Comparison of ENCODE assay signal across 8 mouse cellular contexts in the genomic region with DNA sequence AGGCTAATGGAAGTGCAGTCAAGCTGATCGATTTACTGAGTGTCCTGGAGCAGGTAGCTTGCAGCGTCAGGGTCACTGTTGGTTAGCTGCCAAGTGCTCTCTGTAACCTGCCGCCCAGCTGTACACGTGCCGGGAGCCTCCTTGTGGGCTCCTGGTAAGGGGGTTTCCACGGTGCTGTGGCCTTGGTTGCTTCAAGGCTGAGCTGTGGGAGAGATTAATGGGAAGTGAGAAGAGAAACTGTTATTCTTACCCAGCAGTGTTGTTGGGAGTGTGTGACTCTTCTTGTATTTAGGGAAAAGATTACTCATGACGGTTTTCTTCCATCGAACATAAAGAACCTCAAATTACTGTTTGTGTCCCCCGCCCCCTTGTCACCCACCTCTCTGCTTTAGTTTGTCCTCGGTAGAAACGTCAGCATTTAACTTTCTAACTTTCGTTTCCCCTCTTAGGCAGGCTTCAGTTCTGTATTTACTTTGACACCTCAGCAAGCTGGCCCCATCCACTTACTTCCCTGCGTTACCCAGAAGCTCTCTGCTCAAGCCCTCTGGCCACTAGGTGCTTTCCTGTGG.
A peak's percentile ranks its signal among the peaks of the same experiment; 100 is the strongest.
DNase-seq lines count a peak whose midpoint lies in the region; ATAC-seq and TF ChIP-seq lines count a peak whose summit lies in the region.

No protein-coding gene starts in this region.

- H3K4me2 ChIP-seq in midbrain, embryonic 15.5 days, result no peak overlapping the region
- H3K4me2 ChIP-seq in midbrain, embryonic 13.5 days (replicated peaks), result no peak overlapping the region
- H3K4me2 ChIP-seq in kidney, embryonic 16.5 days (replicated peaks; ENCODE audit: low read depth, low read length), result peak overlapping the region; percentile 6; the same call in 1 of the 2 replicates

- intact Hi-C loops in heart, postnatal 14 days (cut with DNase I), result no loop called here
- intact Hi-C loops in gastrocnemius, postnatal 36 days (cut with DNase I), result no loop called here

- TF ChIP-seq POLR2A in bone marrow macrophage, adult 2 months (IDR thresholded peaks at IDR 0.05; ENCODE audit: borderline replicate concordance, low read depth, low read length), result no peak
- no peak for TF ChIP-seq POLR2A in olfactory bulb, adult 2 months (IDR thresholded peaks at IDR 0.05; ENCODE audit: insufficient read depth, low read depth, low read length)

- no peak overlapping the region for H3K27ac ChIP-seq in midbrain, embryonic 15.5 days
- H3K27ac ChIP-seq in midbrain, embryonic 13.5 days, result no peak overlapping the region
- H3K27ac ChIP-seq in bone marrow macrophage, adult 2 months (ENCODE audit: insufficient read depth, low read depth, low read length), result peak overlapping the region; percentile 67
- H3K27ac ChIP-seq in kidney, embryonic 16.5 days (ENCODE audit: low read length), result 0 out of 2 replicates have a peak overlapping the region, but pooled peaks have one; percentile 27
- peak overlapping the region; percentile 58 for H3K27ac ChIP-seq in olfactory bulb, adult 2 months (ENCODE audit: insufficient read depth, low read depth, low read length)

- H3K27me3 ChIP-seq in midbrain, embryonic 15.5 days (replicated peaks), result no peaks in the 10 kb centered on the region
- H3K27me3 ChIP-seq in midbrain, embryonic 13.5 days, result no peaks in the 10 kb centered on the region
- no peaks in the 10 kb centered on the region for H3K27me3 ChIP-seq in kidney, embryonic 16.5 days (ENCODE audit: insufficient read depth, low read length)

- WGBS in midbrain, embryonic 15.5 days, result 77% methylated on average over 13 of the region's 13 CpGs
- WGBS in midbrain, embryonic 13.5 days, result 84% methylated on average over 13 of the region's 13 CpGs
- WGBS in kidney, embryonic 16.5 days, result 15% methylated on average over 13 of the region's 13 CpGs
- 37% methylated on average over 13 of the region's 13 CpGs for WGBS in olfactory bulb, adult 2 months

- no peaks in the 10 kb centered on the region for H3K9me3 ChIP-seq in midbrain, embryonic 15.5 days
- H3K9me3 ChIP-seq in midbrain, embryonic 13.5 days, result no peaks in the 10 kb centered on the region
- no peaks in the 10 kb centered on the region for H3K9me3 ChIP-seq in kidney, embryonic 16.5 days (ENCODE audit: low read length)

- no peaks in the 10 kb centered on the region for H3K36me3 ChIP-seq in midbrain, embryonic 15.5 days (replicated peaks)
- H3K36me3 ChIP-seq in midbrain, embryonic 13.5 days, result peaks cover 6% of the 10 kb centered on the region; the same call in 1 of the 2 replicates
- no peaks in the 10 kb centered on the region for H3K36me3 ChIP-seq in kidney, embryonic 16.5 days (ENCODE audit: insufficient read depth, low read length)

- no peak overlapping the region for H3K4me3 ChIP-seq in midbrain, embryonic 15.5 days
- H3K4me3 ChIP-seq in midbrain, embryonic 13.5 days (replicated peaks), result no peak overlapping the region
- H3K4me3 ChIP-seq in bone marrow macrophage, adult 2 months (ENCODE audit: insufficient read depth, low read length), result peak overlapping the region; percentile 31
- no peak overlapping the region for H3K4me3 ChIP-seq in kidney, embryonic 16.5 days (ENCODE audit: low read length)
- no peak overlapping the region for H3K4me3 ChIP-seq in olfactory bulb, adult 2 months (ENCODE audit: insufficient read depth, low read depth, low read length)

- H3K4me1 ChIP-seq in midbrain, embryonic 15.5 days, result peaks cover 14% of the 10 kb centered on the region
- H3K4me1 ChIP-seq in midbrain, embryonic 13.5 days (replicated peaks), result peaks cover 14% of the 10 kb centered on the region
- peaks cover 20% of the 10 kb centered on the region for H3K4me1 ChIP-seq in bone marrow macrophage, adult 2 months (ENCODE audit: control insufficient read depth, insufficient read depth, low read length)
- H3K4me1 ChIP-seq in kidney, embryonic 16.5 days (ENCODE audit: insufficient read depth, low read length), result peaks cover 40% of the 10 kb centered on the region
- peaks cover 11% of the 10 kb centered on the region for H3K4me1 ChIP-seq in olfactory bulb, adult 2 months (ENCODE audit: control insufficient read depth, insufficient read depth, low read length)

- DNase-seq in heart, postnatal 14 days, result no peak
- DNase-seq in layer of hippocampus, adult 8-10 months (ENCODE audit: low spot score in 2 of 2), result no peak
- DNase-seq in gastrocnemius, postnatal 36 days, result no peak

- no peak overlapping the region for H3K9ac ChIP-seq in midbrain, embryonic 15.5 days
- H3K9ac ChIP-seq in midbrain, embryonic 13.5 days (replicated peaks), result no peak overlapping the region
- no peak overlapping the region for H3K9ac ChIP-seq in kidney, embryonic 16.5 days (replicated peaks; ENCODE audit: low read length)

- TF ChIP-seq CTCF in bone marrow macrophage, adult 2 months (IDR thresholded peaks at IDR 0.05; ENCODE audit: low read depth, low read length), result no peak
- TF ChIP-seq CTCF in olfactory bulb, adult 2 months (IDR thresholded peaks at IDR 0.05; ENCODE audit: insufficient read depth, low read depth, low read length), result no peak

- 0 out of 2 replicates have a peak, but pooled peaks have one; percentile 25 for ATAC-seq in midbrain, embryonic 15.5 days (replicated peaks)
- ATAC-seq in midbrain, embryonic 13.5 days, result no peak
- ATAC-seq in kidney, embryonic 16.5 days (ENCODE audit: low FRiP score, low TSS enrichment), result peak; percentile 86

Comparison
In these comparisons a context has a peak if more than half of its experiments do, and no peak if none do; other contexts are left out.
1. H3K27ac ChIP-seq: peak in bone marrow macrophage, adult 2 months (single experiment), kidney, embryonic 16.5 days (single experiment) and olfactory bulb, adult 2 months (single experiment); none in midbrain, embryonic 15.5 days (single experiment) and midbrain, embryonic 13.5 days (single experiment).